Mouse (Mus musculus) adrenal gland, postnatal 0 days (tissue): ENCODE results near the gene Dennd5a. TPM values are rescaled to one million over a fixed set of nuclear protein-coding genes. Genes with fewer than 3 reads are reported as not detected.

Source experiments
- polyA plus RNA-seq: library from polyadenylated mRNA; unstranded; fragments of >200 nt; fragmentation: Nextera tagmentation; extraction: Ambion mirVana; gene quantifications from 2 replicates; pipeline ENCODE4 v1.2.1, GENCODE M21; 2015

Dennd5a gene
- polyA plus RNA-seq, result 39.8 and 53.5 TPM in 2 replicates

GRCm38 (mm10) chr7:109959716-109960612 is at the start of gene Dennd5a:
Gene Dennd5a, minus strand, starts transcription at chr7:109960470.

GRCm38 (mm10) chr7:109986775-109987174 is 26.5 kb upstream of the Dennd5a start, which contains the start of gene Tmem41b:
Gene Tmem41b, minus strand, starts transcription at chr7:109986929.

GRCm38 (mm10) chr7:109865370-109866229 is 94.7 kb downstream of the Dennd5a start, which contains the start of gene Scube2:
Gene Scube2, minus strand, starts transcription at chr7:109865679.

Other genes with a start within 250 kb of the Dennd5a start
- not detected in 2 replicates for gene BC051019, start 236.6 kb downstream of the Dennd5a start, polyA plus RNA-seq
- not detected in 2 replicates for gene Ascl3, start 228.7 kb downstream of the Dennd5a start, polyA plus RNA-seq
- gene Tmem9b, start 207.6 kb downstream of the Dennd5a start, polyA plus RNA-seq, result 77.6 and 86.5 TPM in 2 replicates
- gene Nrip3, start 178.4 kb downstream of the Dennd5a start, polyA plus RNA-seq, result 0.59 and 1.9 TPM in 2 replicates
- gene Scube2, start 94.8 kb downstream of the Dennd5a start, polyA plus RNA-seq, result 0.13 and 0.52 TPM in 2 replicates
- 55.3 and 58.0 TPM in 2 replicates for gene Tmem41b, start 26.5 kb upstream of the Dennd5a start, polyA plus RNA-seq
- gene Ipo7, start 57.8 kb upstream of the Dennd5a start, polyA plus RNA-seq, result 13.3 and 20.1 TPM in 2 replicates
- gene Zfp143, start 100.7 kb upstream of the Dennd5a start, polyA plus RNA-seq, result 8.5 and 9.7 TPM in 2 replicates
- 11.6 and 15.2 TPM in 2 replicates for gene Wee1, start 161.6 kb upstream of the Dennd5a start, polyA plus RNA-seq